Mouse (Mus musculus) embryonic stem cell, embryonic (primary cell): ENCODE data around the gene Fkbpl.

Experiments
- CTCF ChIA-PET, 4 experiments: fragments of 300-600 bp in 2 of 4; fragments of 350-600 bp in 2 of 4; sonication (Branson Sonifier 250); formaldehyde crosslinking; loops; one replicate each; lab custom pipeline; 2022; ENCODE audit warnings: inconsistent platforms in 2 of 4; lab: Charles Lee
- POLR2A ChIA-PET, 4 experiments: fragments of 300-600 bp in 2 of 4; fragments of 350-600 bp in 2 of 4; sonication (Branson Sonifier 250); formaldehyde crosslinking; loops; one replicate each; lab custom pipeline; 2022; ENCODE audit warnings: antibody characterized with exemption in 4 of 4, inconsistent platforms in 1 of 4; lab: Charles Lee

The Fkbpl gene

DNA sequence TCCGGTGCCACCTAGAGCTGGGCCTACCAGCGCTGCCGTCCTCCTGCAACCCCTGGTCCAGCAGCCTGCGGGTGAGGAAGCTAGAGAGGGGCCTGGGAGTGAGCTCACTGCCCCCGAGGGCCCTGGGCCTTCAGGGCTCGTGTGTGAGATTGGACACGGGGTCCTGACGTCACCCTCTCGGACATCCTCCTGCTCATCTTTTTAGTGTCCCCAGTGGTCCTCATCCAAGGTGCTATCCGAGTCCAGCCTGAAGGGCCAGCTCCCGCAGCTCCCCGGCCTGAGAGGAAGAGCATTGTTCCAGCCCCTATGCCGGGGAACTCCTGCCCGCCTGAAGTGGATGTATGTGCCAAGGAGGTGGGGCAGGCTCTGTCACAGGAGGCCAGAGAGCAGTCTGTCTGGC lies 6.2 kb downstream of the Fkbpl start:
- ChIA-PET CTCF (interaction anchor here in 3 of 4 experiments (0.7 to 2.7 kb wide), 5 partner anchors 10 to 79 kb away, joined by 3 to 10 read pairs (median 6); no protein-coding TSS in a partner anchor), POLR2A (interaction anchor here in 3 of 4 experiments (0.6 to 2.3 kb wide), 10 partner anchors 9 to 836 kb away, joined by 3 to 7 read pairs (median 4); partner anchors contain the start of gene Agpat1 (in 1 of the 3))

DNA sequence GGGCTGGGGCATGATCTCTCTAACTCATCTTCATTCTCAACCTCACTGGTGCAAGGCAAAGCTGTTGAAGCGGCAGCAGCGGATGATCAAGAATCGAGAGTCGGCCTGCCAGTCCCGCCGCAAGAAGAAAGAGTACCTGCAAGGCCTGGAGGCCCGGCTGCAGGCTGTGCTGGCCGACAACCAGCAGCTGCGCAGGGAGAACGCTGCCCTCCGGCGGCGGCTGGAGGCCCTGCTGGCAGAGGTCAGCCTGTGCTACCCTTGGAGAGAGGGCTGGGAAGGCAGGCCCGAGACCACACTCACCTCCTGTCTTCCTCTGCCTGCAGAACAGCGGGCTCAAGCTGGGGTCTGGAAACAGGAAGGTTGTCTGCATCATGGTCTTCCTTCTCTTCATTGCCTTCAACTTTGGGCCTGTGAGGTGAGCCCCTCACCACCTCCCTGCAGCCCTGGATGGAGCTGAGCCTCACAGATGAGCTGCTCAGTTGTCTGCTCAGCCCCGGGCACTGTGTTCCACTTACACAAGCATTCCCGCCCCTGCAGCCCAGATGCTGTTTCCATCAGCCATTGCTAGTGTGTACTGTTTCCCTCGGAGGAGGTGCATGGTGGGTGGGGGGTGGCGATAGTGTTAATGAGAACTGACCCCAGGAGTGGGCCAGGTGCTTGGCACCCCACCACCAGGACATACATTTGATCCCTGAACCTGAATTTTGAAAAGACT lies 7.1 kb downstream of the Fkbpl start:
- CTCF ChIA-PET, result interaction anchor here (0.5 to 2.7 kb wide), 9 partner anchors 9 to 517 kb away, joined by 3 to 10 read pairs (median 4); no protein-coding TSS in a partner anchor
- POLR2A ChIA-PET, result interaction anchor here in 3 of 4 experiments (0.6 to 2.3 kb wide), 7 partner anchors 8 to 934 kb away, joined by 3 to 7 read pairs (median 3); partner anchors contain the start of gene Agpat1 (in 1 of the 3)

- ChIA-PET POLR2A (interaction anchor here in 2 of 4 experiments (0.6 to 1.8 kb wide), 3 partner anchors 20 to 933 kb away, joined by 3 to 6 read pairs (median 3); partner anchors contain the start of gene Prrt1 (in 1 of the 2)), CTCF (interaction anchor here in 3 of 4 experiments (0.5 to 2.1 kb wide), 8 partner anchors 8 to 347 kb away, joined by 3 to 8 read pairs (median 4); partner anchors contain the start of gene Fkbpl (in 1 of the 3))
Measured at GRCm38 (mm10) chr17:34652546-34652945, 8.0 kb downstream of the Fkbpl start.

GRCm38 (mm10) chr17:34652985-34653384 lies 8.4 kb downstream of the Fkbpl start:
- POLR2A ChIA-PET, result interaction anchor here in 2 of 4 experiments (0.5 to 1.8 kb wide), 3 partner anchors 20 to 381 kb away, joined by 3 to 6 read pairs (median 3); partner anchors contain the start of gene Prrt1 (in 1 of the 2)
- CTCF ChIA-PET, result interaction anchor here (0.5 to 2.1 kb wide), 17 partner anchors 8 to 478 kb away, joined by 3 to 8 read pairs (median 3); partner anchors contain the start of gene Fkbpl (in 2 of the 4)

DNA sequence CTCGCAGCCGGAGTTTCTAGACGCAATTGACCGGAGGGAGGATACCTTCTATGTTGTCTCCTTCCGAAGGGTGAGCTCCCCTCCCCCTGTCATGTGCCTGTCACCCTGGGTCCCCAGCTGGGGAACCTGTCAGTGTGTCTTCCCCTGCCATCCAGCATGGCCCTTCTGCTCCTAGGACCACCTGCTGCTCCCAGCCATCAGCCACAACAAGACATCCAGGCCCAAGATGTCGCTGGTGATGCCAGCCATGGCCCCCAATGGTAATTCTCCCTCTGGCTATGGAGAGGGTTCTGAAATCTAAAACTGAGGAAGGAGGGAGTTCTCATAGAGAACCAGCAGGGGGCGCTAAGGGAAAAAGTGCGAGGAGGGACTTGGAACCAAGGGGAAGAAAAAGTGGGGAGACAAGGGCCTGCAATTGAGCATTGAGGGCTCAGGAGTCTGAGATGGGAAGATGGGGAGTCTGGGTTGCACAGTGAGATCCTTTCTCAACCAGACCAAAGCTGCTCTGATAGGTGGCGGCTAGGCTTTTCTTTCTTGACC lies 9.3 kb downstream of the Fkbpl start:
- POLR2A ChIA-PET, result interaction anchor here in 2 of 4 experiments (0.5 to 1.8 kb wide), 3 partner anchors 21 to 382 kb away, joined by 3 to 6 read pairs (median 4); partner anchors contain the start of genes Agpat1 (in 1 of the 2) and Rnf5 (in 1 of the 2)
- CTCF ChIA-PET, result interaction anchor here in 3 of 4 experiments (0.6 to 2.1 kb wide), 13 partner anchors 9 to 346 kb away, joined by 3 to 8 read pairs (median 3); partner anchors contain the start of gene Fkbpl (in 2 of the 3)

DNA sequence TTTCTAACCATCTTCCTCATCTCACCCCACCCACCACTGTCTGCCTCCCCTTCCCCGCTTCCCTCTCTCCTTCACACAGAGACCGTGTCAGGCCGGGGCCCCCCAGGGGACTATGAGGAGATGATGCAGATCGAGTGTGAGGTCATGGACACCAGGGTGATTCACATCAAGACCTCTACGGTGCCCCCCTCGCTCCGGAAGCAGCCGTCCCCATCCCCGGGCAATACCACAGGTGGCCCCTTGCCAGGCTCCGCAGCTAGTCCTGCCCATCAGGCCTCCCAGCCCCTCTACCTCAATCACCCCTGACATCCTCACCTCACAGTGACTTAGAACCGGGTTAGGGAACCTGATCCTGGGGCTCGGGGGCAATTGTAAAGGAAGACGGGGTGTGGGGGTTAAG lies 9.8 kb downstream of the Fkbpl start:
- CTCF ChIA-PET, result interaction anchor here in 2 of 4 experiments (1.4 to 2.1 kb wide), 3 partner anchors 10 to 258 kb away, joined by 3 to 8 read pairs (median 3); partner anchors contain the start of gene Fkbpl (in 1 of the 2)
- POLR2A ChIA-PET, result interaction anchor here in 1 of 4 experiments (0.6 kb wide), 1 partner anchor 51 kb away, joined by 4 read pairs; the partner anchor contains the start of genes Agpat1 and Rnf5

DNA sequence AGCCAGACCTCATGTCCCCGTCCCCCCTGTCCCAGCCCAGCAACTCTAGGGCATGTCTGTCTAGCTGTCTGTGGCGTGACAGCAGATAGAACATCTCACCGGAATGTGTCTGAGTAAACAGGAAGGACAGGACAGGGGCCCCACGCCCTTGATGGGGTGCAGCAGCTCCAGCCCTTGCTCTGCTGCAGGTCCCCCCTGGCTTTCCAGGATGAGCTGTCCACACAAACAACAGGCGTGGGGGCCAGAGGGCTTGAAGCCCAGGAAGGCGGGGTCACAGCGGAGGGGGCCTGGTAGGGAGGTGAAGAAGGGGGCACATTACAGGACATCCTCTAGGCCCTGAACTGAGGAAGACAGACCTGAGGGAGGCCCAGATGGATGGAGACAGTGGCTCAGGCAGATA lies 10.6 kb downstream of the Fkbpl start:
- CTCF ChIA-PET, result interaction anchor here in 1 of 4 experiments (1.0 kb wide), 1 partner anchor 10 kb away, joined by 3 read pairs; the partner anchor contains the start of gene Fkbpl
- POLR2A ChIA-PET, result interaction anchor here in 3 of 4 experiments (0.9 to 1.7 kb wide), 4 partner anchors 8 to 10 kb away, joined by 3 to 11 read pairs (median 4); partner anchors contain the start of gene Atf6b (in 3 of the 3)

DNA sequence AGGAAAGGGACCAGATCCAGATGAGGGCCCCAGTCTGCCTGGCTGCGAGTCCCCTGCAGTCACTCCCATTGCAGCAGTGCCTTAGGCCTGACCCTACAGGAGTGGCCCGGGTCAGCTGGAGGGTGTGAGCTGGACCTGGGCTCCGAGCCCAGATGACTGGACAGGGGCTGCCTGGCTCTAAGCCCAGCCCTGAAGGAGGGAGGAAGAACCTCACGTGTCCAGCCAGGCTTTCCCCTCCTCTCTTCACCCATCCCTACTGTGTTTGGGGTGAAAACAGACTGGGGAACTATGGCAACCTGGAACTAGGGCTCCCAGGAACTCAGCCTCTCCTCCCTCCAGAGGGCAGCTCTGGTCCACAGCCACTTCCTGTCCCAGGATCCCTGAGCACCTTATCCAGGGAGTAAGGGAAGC lies 11.0 kb downstream of the Fkbpl start:
- CTCF ChIA-PET, result interaction anchor here in 1 of 4 experiments (1.0 kb wide), 1 partner anchor 11 kb away, joined by 3 read pairs; the partner anchor contains the start of gene Fkbpl
- POLR2A ChIA-PET, result interaction anchor here in 3 of 4 experiments (0.6 to 1.7 kb wide), 5 partner anchors 8 to 25 kb away, joined by 3 to 11 read pairs (median 4); partner anchors contain the start of gene Atf6b (in 3 of the 3)

- POLR2A ChIA-PET, result interaction anchor here in 3 of 4 experiments (0.5 to 1.7 kb wide), 3 partner anchors 10 to 11 kb away, joined by 3 to 11 read pairs (median 4); partner anchors contain the start of gene Atf6b (in 2 of the 3)
- CTCF ChIA-PET, result interaction anchor here in 1 of 4 experiments (0.5 to 0.6 kb wide), 2 partner anchors 229 to 599 kb away, joined by 3 read pairs; no protein-coding TSS in a partner anchor
Measured at GRCm38 (mm10) chr17:34656666-34657065, 12.1 kb downstream of the Fkbpl start.

GRCm38 (mm10) chr17:34657271-34657670 lies 12.7 kb downstream of the Fkbpl start:
- ChIA-PET POLR2A (interaction anchor here in 2 of 4 experiments (0.7 to 1.1 kb wide), 3 partner anchors 10 to 322 kb away, joined by 3 to 4 read pairs (median 4); partner anchors contain the start of gene Atf6b (in 1 of the 2)), CTCF (interaction anchor here in 1 of 4 experiments (0.5 to 0.6 kb wide), 2 partner anchors 230 to 600 kb away, joined by 3 read pairs; no protein-coding TSS in a partner anchor)

- ChIA-PET CTCF (no interaction called here), POLR2A (no interaction called here)
Measured at GRCm38 (mm10) chr17:34658145-34658544, 13.6 kb downstream of the Fkbpl start.

- ChIA-PET CTCF (no interaction called here), POLR2A (no interaction called here)
Measured at GRCm38 (mm10) chr17:34658591-34658990, 14.0 kb downstream of the Fkbpl start.

- POLR2A ChIA-PET, result interaction anchor here in 2 of 4 experiments (0.8 to 2.7 kb wide), 3 partner anchors 8 to 12 kb away, joined by 3 to 17 read pairs (median 3); partner anchors contain the start of genes Atf6b (in 1 of the 2) and Tnxb (in 1 of the 2)
- CTCF ChIA-PET, result interaction anchor here in 1 of 4 experiments (1.5 to 2.2 kb wide), 2 partner anchors 8 to 12 kb away, joined by 5 to 10 read pairs; partner anchors contain the start of gene Atf6b
Measured at GRCm38 (mm10) chr17:34659181-34659896, 14.8 kb downstream of the Fkbpl start.

DNA sequence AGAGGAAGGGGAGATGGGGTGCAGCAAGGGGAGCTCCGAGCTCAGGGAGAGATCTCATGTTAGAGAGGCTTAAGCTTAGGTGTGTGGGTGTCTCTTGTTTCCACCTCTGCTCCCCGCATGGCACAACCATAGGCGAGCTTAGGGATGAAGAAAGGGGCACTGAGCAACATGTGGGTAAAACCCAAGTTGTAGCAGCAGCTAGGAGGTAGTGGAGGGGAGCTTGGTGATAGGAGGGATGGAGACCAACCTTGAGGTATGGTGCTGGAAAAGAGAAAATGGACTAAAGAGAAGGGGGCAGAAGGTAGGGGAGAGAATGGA lies 15.3 kb downstream of the Fkbpl start:
- POLR2A ChIA-PET, result interaction anchor here in 2 of 4 experiments (0.8 to 2.7 kb wide), 4 partner anchors 8 to 27 kb away, joined by 3 to 17 read pairs (median 4); partner anchors contain the start of genes Atf6b (in 1 of the 2) and Tnxb (in 1 of the 2)
- CTCF ChIA-PET, result interaction anchor here in 1 of 4 experiments (1.5 to 2.2 kb wide), 2 partner anchors 9 to 13 kb away, joined by 5 to 10 read pairs; partner anchors contain the start of gene Atf6b

DNA sequence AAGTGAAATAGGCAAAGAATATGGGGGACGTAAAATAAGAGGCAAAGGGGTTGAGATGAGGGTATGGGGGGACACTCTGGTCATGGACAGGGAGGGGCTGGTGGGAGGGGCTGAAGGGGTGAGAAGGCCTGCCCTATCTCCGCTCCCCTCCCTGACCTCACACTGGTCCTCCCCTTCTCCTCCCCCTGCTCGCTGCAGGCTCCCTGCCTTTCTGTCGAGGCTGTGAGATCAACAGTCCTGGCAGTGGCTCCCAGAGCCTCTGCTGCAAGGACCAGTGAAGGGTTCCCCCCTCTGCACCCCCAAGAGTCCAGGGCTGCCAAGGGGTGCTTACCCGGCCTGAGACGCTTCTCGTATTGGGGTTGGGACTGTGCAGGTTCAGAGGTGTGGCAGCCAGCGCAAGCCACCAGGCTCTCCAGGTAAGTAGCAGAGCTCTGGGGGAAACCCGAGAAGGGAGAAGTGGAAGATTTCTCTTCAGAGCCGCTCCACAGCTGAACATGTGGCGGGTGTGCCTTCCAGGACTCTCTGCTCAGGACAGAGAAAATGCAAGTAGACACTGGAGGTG lies 15.8 kb downstream of the Fkbpl start:
- ChIA-PET CTCF (interaction anchor here in 2 of 4 experiments (0.8 to 2.2 kb wide), 3 partner anchors 9 to 41 kb away, joined by 4 to 10 read pairs (median 5); partner anchors contain the start of gene Atf6b (in 1 of the 2)), POLR2A (interaction anchor here (0.5 to 2.7 kb wide), 7 partner anchors 9 to 58 kb away, joined by 3 to 17 read pairs (median 3); partner anchors contain the start of genes Atf6b (in 1 of the 4) and Tnxb (in 1 of the 4))

- ChIA-PET CTCF (interaction anchor here in 2 of 4 experiments (0.8 to 2.2 kb wide), 3 partner anchors 10 to 42 kb away, joined by 4 to 10 read pairs (median 5); partner anchors contain the start of gene Atf6b (in 1 of the 2)), POLR2A (interaction anchor here in 3 of 4 experiments (0.5 to 2.7 kb wide), 5 partner anchors 9 to 58 kb away, joined by 3 to 17 read pairs (median 4); partner anchors contain the start of gene Tnxb (in 1 of the 3))
Measured at GRCm38 (mm10) chr17:34661121-34661591, 16.6 kb downstream of the Fkbpl start.
